Mouse (Mus musculus) right cerebral cortex, postnatal 4 days (tissue): ENCODE measurements around the gene Ndrg3.
"Not testable (repeated sequence)": the region's sequence is repeated elsewhere in the genome, so short reads cannot be mapped to it uniquely, and the experiment has no call there.

ENCODE experiments used
- DNase-seq: peaks from one replicate; pipeline ENCODE4 v3.0.0-alpha.2; 2022

The Ndrg3 gene

DNA sequence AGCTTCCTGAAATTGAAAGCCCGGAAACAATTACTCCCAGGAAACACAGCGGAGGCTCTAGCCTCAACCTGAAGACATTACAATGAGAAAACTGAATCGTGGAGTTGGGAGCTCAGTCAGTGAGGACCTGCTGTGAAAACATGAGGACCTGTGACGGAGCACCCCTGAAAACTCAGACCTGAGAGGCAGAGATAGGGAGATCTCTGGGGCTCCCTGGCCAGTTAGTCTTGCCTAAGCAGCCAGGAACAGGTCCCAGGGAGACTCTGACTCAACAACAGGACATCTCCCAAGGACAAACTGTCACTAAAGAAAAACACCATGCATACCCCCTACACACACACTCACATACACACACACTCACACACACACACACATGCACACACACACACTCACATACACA lies 93.5 kb downstream of the Ndrg3 start:
- no peak for DNase-seq

DNA sequence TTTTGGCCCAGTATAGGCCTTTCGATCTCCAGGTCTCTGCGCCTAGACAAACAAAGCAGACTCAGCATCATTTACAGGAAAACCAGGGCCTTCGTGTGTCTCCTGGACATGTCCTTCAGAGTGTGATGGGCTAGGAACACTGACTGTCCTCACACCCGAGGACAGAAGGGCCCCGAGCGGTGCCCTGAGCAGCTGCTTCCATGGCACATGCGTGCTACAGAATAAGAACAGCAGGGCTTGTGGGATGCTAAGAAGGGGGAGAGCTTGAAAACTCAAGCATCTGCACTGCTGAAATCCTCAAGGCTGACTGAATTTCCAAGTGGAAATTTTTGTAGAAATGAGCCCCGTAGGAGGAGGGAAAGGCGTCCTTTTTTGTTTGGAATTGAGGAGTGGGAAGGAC lies 94.8 kb downstream of the Ndrg3 start:
- DNase-seq: no peak

GRCm38 (mm10) chr2:156896384-156896914 lies 95.4 kb downstream of the Ndrg3 start:
- DNase-seq: no peak

- no peak for DNase-seq
These were observed 97.2 kb downstream of the Ndrg3 start for GRCm38 (mm10) chr2:156894496-156895265.

- DNase-seq: no peak
These were observed 99.0 kb downstream of the Ndrg3 start for GRCm38 (mm10) chr2:156892821-156893220.

DNA sequence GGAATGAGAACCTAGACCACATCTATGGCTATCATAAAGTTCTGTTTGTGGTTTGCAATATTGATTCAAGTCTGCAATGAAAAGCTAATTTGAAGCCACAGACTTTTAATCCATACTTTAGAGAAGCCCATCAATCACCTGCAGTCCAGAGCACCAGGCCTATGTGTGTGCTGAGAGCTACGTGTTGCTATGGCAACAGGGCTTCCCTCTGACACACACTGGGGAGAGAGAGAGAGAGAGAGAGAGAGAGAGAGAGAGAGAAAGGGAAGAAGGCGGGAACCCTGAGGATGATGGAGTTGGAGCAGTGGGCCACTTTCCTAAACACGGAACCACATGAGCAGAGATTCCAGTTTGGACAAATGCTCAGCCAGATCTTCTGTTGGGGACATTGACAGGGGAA lies 99.6 kb downstream of the Ndrg3 start:
- no peak for DNase-seq

DNA sequence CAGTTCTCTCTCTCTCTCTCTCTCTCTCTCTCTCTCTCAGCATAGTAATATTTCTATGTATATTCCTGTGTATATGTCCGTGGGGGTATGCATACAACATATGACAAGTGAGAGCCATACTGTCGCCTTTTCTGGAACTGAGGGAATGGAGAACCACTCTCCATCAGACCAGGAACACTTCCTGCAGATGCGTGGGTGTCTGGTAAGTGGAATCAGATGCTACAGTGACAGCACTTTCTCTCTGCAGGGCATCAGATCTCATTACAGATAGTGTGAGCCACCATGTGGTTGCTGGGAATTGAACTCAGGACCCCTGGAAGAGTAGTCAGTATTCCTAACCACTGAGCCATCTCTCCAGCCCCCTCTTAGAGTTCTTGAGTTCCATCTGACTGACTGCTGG lies 103.4 kb downstream of the Ndrg3 start:
- DNase-seq: no peak

GRCm38 (mm10) chr2:156887017-156887416 lies 104.8 kb downstream of the Ndrg3 start, which contains the start of gene Sla2:
Gene Sla2 (minus strand): TSS chr2:156887192.
- no peak for DNase-seq

DNA sequence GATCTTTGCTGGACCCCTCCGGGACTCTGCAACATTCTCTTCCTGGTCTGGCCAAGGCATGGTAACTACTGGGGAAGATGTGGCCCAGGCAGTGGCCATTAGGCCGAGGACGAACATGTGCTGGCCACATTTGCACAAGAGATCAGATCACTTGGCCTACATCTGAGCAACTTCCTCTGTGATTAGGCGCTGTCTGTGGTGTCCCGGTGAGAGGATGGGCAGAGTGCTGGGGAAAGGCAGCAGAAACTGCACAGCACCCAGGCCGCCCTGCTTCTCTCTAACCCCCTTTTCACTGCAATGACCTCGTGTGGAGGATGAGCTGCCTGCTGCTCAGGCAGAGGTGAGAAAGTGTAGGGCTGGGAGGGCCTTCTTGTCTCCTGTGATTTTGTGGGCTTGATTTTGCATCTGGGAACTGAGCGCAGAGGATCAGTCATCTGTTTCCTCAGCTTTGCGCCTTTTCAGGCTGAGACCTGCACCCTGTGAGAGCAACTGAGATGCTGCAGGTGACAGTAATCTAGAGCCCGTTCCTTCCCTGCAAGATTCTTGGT lies 105.7 kb downstream of the Ndrg3 start:
- DNase-seq: no peak

DNA sequence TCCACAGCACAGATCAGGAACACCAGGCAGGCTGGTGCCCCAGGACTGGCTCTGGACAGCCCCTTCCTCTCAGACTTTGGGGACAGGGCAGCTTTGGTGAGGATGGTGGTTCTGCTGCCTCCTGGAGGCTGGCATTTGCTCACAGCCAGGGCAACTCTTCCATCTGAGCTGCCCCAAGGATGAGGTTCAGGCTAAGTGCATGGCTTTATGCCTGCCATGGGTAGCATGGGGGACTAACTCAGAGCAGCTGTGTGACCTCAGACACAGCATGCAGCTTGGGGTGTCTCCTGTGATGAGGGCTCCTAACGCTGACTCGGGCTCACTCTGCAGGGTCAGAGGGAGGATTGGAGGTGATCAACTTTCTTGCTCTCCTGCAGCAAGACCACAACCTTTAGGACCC lies 106.2 kb downstream of the Ndrg3 start:
- DNase-seq: not testable (repeated sequence)

- no peak for DNase-seq
These were observed 107.3 kb downstream of the Ndrg3 start for GRCm38 (mm10) chr2:156884396-156885211.

DNA sequence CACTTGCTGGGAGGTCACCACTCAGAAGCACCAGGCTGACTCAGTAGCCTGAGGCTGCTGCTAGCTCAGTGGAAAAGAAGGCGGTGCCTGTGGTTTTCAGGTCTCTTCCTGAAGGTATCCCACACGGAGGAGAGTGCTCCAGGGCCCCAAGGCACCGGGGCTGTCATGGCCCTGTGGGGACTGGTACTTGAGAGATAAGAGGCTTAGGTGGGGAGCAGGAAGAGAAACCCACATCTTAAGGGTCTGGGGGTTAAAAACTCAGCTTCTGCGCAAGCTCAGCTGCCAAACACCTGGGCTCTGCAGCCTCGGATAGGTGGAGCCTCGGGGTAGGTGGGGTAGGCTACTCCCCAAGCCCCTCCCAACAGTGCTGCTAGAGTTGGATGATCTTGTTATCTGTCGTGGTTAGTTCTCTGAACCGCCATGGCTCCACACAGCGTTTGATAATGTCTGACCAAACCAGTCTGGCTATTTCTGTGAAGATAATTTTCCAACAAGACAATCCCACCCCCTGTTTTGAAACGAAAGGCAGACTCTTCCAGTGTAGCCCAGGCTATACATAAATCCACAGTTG lies 109.3 kb downstream of the Ndrg3 start:
- no peak for DNase-seq

GRCm38 (mm10) chr2:156879541-156879940 lies 112.3 kb downstream of the Ndrg3 start:
- no peak for DNase-seq

DNA sequence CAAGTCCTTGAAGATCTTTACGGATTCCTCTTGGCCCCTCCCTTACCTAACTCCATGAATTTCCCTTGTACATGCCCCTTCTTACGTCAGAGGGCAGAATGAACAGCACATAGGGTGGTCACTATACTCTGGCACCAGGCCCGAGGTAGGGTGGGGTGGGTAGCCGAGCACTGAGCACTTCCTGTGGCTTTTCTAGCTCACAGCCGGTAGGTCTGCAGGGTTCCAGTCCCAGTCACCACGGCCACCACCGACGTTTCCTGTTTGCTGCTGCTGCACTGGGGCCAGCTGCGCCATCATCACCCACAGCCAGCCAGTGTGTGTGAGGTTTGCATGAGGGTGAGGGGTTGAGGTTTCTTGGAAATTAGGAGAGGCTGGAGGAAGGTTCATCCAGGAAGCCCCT lies 114.1 kb downstream of the Ndrg3 start:
- DNase-seq: no peak
